Mouse (Mus musculus) heart, embryonic 15.5 days (tissue): ENCODE measurements around the gene Tcf7l1. TPM values are rescaled to one million over a fixed set of nuclear protein-coding genes. Genes with fewer than 3 reads are reported as not detected.

Source experiments
- ATAC-seq: fragments of 200-750 bp; cut with Nextera tagmentation; replicated peaks from 2 replicates; pipeline ENCODE4 v1.8.0; 2017; ENCODE audit warnings: low read depth, moderate TSS enrichment; ENCODE audit not compliant: insufficient number of reproducible peaks, insufficient read depth, low FRiP score
- H3K27ac ChIP-seq: fragments of 300-500 bp; sonication (generic); 2 replicates; pipeline ENCODE4 v1.5.1; 2015; ENCODE audit warnings: mild to moderate bottlenecking, inconsistent platforms
- H3K27me3 ChIP-seq: fragments of 300-500 bp; sonication (generic); 2 replicates; pipeline ENCODE4 v1.6.1; 2015; ENCODE audit warnings: inconsistent platforms
- H3K36me3 ChIP-seq: fragments of 300-500 bp; sonication (generic); 2 replicates; pipeline ENCODE4 v1.6.1; 2015; ENCODE audit warnings: mild to moderate bottlenecking, inconsistent platforms
- H3K4me1 ChIP-seq: fragments of 300-500 bp; sonication (generic); replicated peaks from 2 replicates; pipeline ENCODE4 v1.6.1; 2015; ENCODE audit warnings: inconsistent platforms
- H3K4me2 ChIP-seq: fragments of 300-500 bp; sonication (generic); 2 replicates; pipeline ENCODE4 v1.6.1; 2015; ENCODE audit warnings: inconsistent platforms, mild to moderate bottlenecking, moderate library complexity
- H3K4me3 ChIP-seq: fragments of 300-500 bp; sonication (generic); 2 replicates; pipeline ENCODE4 v1.5.1; 2015; ENCODE audit warnings: mild to moderate bottlenecking, inconsistent platforms
- H3K9ac ChIP-seq: fragments of 300-500 bp; sonication (generic); 2 replicates; pipeline ENCODE4 v1.6.1; 2015; ENCODE audit warnings: mild to moderate bottlenecking, inconsistent platforms
- H3K9me3 ChIP-seq: fragments of 300-500 bp; sonication (generic); replicated peaks from 2 replicates; pipeline ENCODE4 v1.6.1; 2016; ENCODE audit warnings: inconsistent platforms
- whole genome bisulfite sequencing: fragments of 180-500 bp; shearing (Covaris S2); methylation state at CpG from one replicate; pipeline ENCODE4 v1.1.7; 2015; ENCODE audit warnings: mixed read lengths; 5-methylcytosine and 5-hydroxymethylcytosine counted together
- polyA plus RNA-seq: library from polyadenylated mRNA; unstranded; fragments of >200 nt; fragmentation: Nextera tagmentation; extraction: Ambion mirVana; gene quantifications from 2 replicates; pipeline ENCODE4 v1.2.1, GENCODE M21; 2015

Gene Tcf7l1
- polyA plus RNA-seq, 1 experiment from 2014 or later = 12.6 TPM

DNA sequence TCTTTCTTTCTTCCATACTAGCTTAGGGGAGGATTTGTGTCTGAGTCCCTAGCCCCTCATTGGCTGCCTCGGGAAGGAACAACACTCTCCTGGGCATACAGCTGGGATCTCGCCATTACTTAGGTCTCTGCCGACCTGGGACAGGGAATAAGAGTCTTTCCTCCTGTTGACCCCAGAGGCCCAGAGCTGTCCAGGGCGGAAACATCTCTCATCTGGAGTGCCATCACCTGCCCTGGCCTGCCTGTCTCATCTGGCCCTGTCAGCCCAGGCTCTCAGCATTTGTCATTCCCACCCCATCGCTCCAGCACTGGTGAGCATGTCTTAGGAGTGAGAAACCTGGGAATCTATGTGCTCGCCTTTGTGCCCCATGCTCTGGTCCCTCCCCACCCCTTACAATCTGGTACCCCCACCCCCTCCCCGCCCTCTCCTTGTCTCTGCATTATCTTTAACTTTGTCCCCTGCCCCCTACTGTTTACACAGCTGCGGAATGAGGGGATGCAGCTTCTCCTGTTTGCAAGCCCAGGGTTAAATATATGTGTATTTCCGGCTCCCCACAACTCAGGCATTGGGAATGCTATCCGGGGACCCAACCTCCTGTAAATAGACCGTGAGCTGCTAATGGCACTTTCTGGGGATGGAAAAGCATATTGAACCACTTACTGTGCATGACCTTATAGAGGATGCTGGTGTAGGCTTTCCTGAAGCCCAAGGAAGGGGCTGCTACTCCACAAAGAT lies 92.3 kb downstream of the Tcf7l1 start:
- Histone ChIP-seq H3K4me2 (no peak overlapping the region), H3K9me3 (no peaks in the 10 kb centered on the region), H3K27ac (no peak overlapping the region), H3K36me3 (no peaks in the 10 kb centered on the region), H3K9ac (no peak overlapping the region), H3K4me3 (no peak overlapping the region), H3K27me3 (no peaks in the 10 kb centered on the region), H3K4me1 (peaks cover 52% of the 10 kb centered on the region)
- 31% methylated on average over 11 of the region's 11 CpGs for WGBS
- no peak for ATAC-seq

GRCm38 (mm10) chr6:72694791-72695204 lies 94.3 kb downstream of the Tcf7l1 start:
- Histone ChIP-seq H3K4me1 (peaks cover 62% of the 10 kb centered on the region), H3K9ac (no peak overlapping the region), H3K9me3 (no peaks in the 10 kb centered on the region), H3K4me3 (no peak overlapping the region), H3K27ac (peak overlapping the region; percentile 25), H3K36me3 (no peaks in the 10 kb centered on the region), H3K4me2 (peak overlapping the region; percentile 26), H3K27me3 (no peaks in the 10 kb centered on the region)
- ATAC-seq = no peak
- 28% methylated on average over 10 of the region's 10 CpGs for WGBS

DNA sequence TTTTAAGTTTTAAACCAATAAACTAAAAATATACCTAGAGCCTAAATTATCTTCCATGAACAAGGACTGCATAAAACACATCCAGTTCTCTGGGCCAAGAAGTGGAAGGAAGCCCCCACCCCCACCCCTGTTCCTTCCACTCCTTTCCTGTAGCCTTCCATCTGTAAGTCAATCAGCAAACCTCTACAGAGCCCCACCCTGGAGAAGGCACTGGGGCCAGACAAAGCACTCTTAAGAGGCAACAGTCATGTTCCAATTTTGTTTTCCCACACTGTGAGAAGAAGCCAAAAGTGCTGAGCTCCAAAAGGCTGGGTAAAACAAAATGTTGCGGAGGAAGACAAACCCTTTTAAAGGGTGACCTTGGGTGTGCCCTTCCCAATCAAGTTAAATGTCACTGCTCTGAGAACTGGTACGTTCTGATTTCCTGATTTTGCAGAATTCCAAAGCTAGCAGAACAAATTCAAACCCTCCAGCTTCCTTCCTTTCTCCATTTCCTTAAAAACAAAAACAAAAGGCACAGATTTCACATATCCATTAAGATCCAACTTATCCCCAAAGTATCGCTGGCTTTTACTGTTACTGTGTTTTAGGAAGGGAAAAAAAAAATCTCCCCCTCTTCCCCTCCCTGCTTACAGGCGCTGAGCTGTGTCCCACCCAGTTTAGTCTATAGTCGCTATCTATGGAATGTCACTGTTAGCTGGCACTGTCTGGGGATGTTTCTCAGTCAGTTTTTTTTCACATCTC lies 94.8 kb downstream of the Tcf7l1 start:
- H3K36me3 ChIP-seq = no peaks in the 10 kb centered on the region
- no peaks in the 10 kb centered on the region for H3K27me3 ChIP-seq
- 20% methylated on average over 5 of the region's 5 CpGs for WGBS
- peak; percentile 27; the same call in 1 of the 2 replicates for ATAC-seq
- H3K9ac ChIP-seq = no peak overlapping the region
- no peak overlapping the region for H3K4me3 ChIP-seq
- H3K27ac ChIP-seq = peak overlapping the region; percentile 25
- H3K9me3 ChIP-seq = no peaks in the 10 kb centered on the region
- H3K4me1 ChIP-seq = peaks cover 62% of the 10 kb centered on the region
- peak overlapping the region; percentile 26 for H3K4me2 ChIP-seq

GRCm38 (mm10) chr6:72692469-72692868 lies 96.6 kb downstream of the Tcf7l1 start:
- WGBS = 67% methylated on average over 6 of the region's 6 CpGs
- H3K4me1 ChIP-seq = peaks cover 62% of the 10 kb centered on the region
- ATAC-seq = no peak
- no peaks in the 10 kb centered on the region for H3K36me3 ChIP-seq
- no peak overlapping the region for H3K4me2 ChIP-seq
- no peaks in the 10 kb centered on the region for H3K27me3 ChIP-seq
- H3K27ac ChIP-seq = no peak overlapping the region
- no peaks in the 10 kb centered on the region for H3K9me3 ChIP-seq
- H3K9ac ChIP-seq = no peak overlapping the region
- no peak overlapping the region for H3K4me3 ChIP-seq

DNA sequence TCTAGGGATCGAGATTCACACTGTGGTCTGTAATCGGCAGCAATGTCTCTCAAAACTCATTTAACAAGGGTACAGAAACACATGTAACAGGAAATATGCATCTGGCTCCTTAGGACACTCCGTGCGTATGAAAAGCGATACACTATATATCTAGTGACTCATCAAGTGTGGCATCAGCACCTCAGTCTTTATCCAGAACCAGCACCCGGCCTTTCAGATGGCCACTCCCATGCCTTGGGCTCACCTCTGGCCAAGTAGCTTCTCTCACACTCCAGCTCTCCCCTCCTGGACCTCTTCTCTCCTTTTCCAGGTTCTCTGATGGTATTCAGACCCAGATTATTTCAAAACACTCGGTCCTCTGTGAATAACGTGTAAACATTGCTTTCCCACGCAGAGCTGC lies 97.5 kb downstream of the Tcf7l1 start:
- no peak overlapping the region for H3K9ac ChIP-seq
- no peak overlapping the region for H3K27ac ChIP-seq

GRCm38 (mm10) chr6:72690595-72690994 lies 98.5 kb downstream of the Tcf7l1 start:
- no peak overlapping the region for H3K9ac ChIP-seq
- peak overlapping the region; percentile 42 for H3K27ac ChIP-seq
- 55% methylated on average over 10 of the region's 10 CpGs for WGBS
- no peak overlapping the region for H3K4me3 ChIP-seq
- peaks cover 51% of the 10 kb centered on the region for H3K4me1 ChIP-seq
- H3K4me2 ChIP-seq = peak overlapping the region; percentile 8; the same call in 1 of the 2 replicates
- no peak for ATAC-seq
- no peaks in the 10 kb centered on the region for H3K9me3 ChIP-seq
- H3K36me3 ChIP-seq = no peaks in the 10 kb centered on the region
- no peaks in the 10 kb centered on the region for H3K27me3 ChIP-seq

More for the DNA sequence above, 97.5 kb downstream of the Tcf7l1 start:
- Histone ChIP-seq H3K4me1 (peaks cover 55% of the 10 kb centered on the region), H3K4me2 (no peak overlapping the region), H3K9me3 (no peaks in the 10 kb centered on the region), H3K27me3 (no peaks in the 10 kb centered on the region), H3K36me3 (no peaks in the 10 kb centered on the region), H3K4me3 (no peak overlapping the region)
- ATAC-seq = no peak
- 78% methylated on average over 9 of the region's 9 CpGs for WGBS

DNA sequence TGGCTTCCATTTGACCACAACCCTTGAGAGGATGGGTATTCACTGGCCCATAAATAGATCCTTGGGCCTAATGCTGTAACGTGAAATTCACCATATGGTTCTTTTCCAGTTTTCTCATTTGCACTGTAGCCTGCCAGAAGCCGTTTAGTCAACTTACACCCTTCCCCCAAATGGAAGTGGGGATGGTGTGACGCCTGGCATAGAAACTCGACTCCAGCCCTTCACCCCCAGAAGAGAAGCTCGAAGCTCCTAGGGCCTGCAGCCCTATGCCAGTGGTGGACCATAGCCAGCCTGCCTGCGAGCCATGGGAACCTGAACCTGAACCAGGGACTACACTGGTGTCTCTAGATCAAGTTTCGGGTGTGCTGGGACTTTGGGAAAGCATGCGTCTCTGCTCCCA lies 99.1 kb downstream of the Tcf7l1 start:
- peak overlapping the region; percentile 42 for H3K27ac ChIP-seq
- ATAC-seq = no peak
- no peak overlapping the region for H3K4me3 ChIP-seq
- no peaks in the 10 kb centered on the region for H3K36me3 ChIP-seq
- no peak overlapping the region for H3K4me2 ChIP-seq
- H3K27me3 ChIP-seq = no peaks in the 10 kb centered on the region
- H3K9ac ChIP-seq = no peak overlapping the region
- H3K4me1 ChIP-seq = peaks cover 51% of the 10 kb centered on the region
- H3K9me3 ChIP-seq = no peaks in the 10 kb centered on the region
- WGBS = 71% methylated on average over 8 of the region's 8 CpGs

DNA sequence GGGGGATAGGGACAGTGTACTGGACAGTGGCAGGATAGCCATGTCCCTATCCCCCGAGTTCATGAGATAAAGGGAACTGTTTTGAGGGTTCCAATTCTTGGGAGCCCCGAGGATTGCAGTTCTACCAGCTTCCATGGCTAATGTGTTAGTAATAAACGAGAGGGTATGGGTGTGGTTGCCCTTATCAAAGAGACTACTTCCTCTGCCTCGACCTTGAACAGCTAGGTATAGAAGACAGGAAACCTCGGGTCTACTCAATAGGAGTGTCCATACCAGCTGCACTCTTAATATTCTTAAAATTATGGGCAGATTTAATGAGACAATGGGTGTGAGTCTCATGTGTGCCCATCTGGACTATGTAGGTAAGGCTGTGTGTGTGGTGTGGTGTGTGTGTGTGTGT lies 100.0 kb downstream of the Tcf7l1 start:
- WGBS = 56% methylated on average over 5 of the region's 5 CpGs
- no peak overlapping the region for H3K4me3 ChIP-seq
- no peak for ATAC-seq

GRCm38 (mm10) chr6:72685165-72685564 lies 103.9 kb downstream of the Tcf7l1 start:
- WGBS = 37% methylated on average over 9 of the region's 9 CpGs
- H3K4me1 ChIP-seq = peaks cover 40% of the 10 kb centered on the region
- no peak overlapping the region for H3K9ac ChIP-seq
- H3K36me3 ChIP-seq = no peaks in the 10 kb centered on the region
- H3K9me3 ChIP-seq = no peaks in the 10 kb centered on the region
- peak overlapping the region; percentile 26; the same call in 1 of the 2 replicates for H3K4me2 ChIP-seq
- no peak overlapping the region for H3K4me3 ChIP-seq
- ATAC-seq = peak; percentile 72
- no peaks in the 10 kb centered on the region for H3K27me3 ChIP-seq
- H3K27ac ChIP-seq = peak overlapping the region; percentile 64

More for the DNA sequence above, 100.0 kb downstream of the Tcf7l1 start:
- Histone ChIP-seq H3K27ac (no peak overlapping the region), H3K4me1 (peaks cover 49% of the 10 kb centered on the region), H3K4me2 (no peak overlapping the region), H3K9me3 (no peaks in the 10 kb centered on the region), H3K36me3 (no peaks in the 10 kb centered on the region), H3K9ac (no peak overlapping the region), H3K27me3 (no peaks in the 10 kb centered on the region)

GRCm38 (mm10) chr6:72684260-72684805 lies 104.7 kb downstream of the Tcf7l1 start:
- Histone ChIP-seq H3K4me3 (no peak overlapping the region), H3K36me3 (no peaks in the 10 kb centered on the region), H3K4me1 (peaks cover 38% of the 10 kb centered on the region), H3K27me3 (no peaks in the 10 kb centered on the region), H3K4me2 (no peak overlapping the region), H3K9me3 (no peaks in the 10 kb centered on the region), H3K27ac (no peak overlapping the region), H3K9ac (no peak overlapping the region)
- WGBS = 63% methylated on average over 4 of the region's 4 CpGs
- ATAC-seq = no peak

GRCm38 (mm10) chr6:72682238-72682637 lies 106.8 kb downstream of the Tcf7l1 start:
- no peak overlapping the region for H3K27ac ChIP-seq
- H3K4me2 ChIP-seq = no peak overlapping the region
- H3K9me3 ChIP-seq = no peaks in the 10 kb centered on the region
- no peak overlapping the region for H3K9ac ChIP-seq
- H3K4me1 ChIP-seq = peaks cover 56% of the 10 kb centered on the region
- H3K27me3 ChIP-seq = no peaks in the 10 kb centered on the region
- H3K4me3 ChIP-seq = no peak overlapping the region
- no peaks in the 10 kb centered on the region for H3K36me3 ChIP-seq
- WGBS = 63% methylated on average over 4 of the region's 4 CpGs
- no peak for ATAC-seq
